ENCODE assay signal across 10 mouse cellular contexts in genomic region chr8:114715318-114716070, GRCm38 (mm10).
DNase-seq lines count a peak whose midpoint lies in the region; ATAC-seq and TF ChIP-seq lines count a peak whose summit lies in the region.
"Had no signal": no experiment of that assay in that cellular context is flagged by ENCODE, and none has a peak within 500 bp of the region (broad histone marks: within the 10 kb centered on the region; RNA-seq: fewer than 3 reads in every experiment).

No protein-coding gene starts in this region.

- peak; percentile 48 for DNase-seq in embryo, embryonic 10 days (ENCODE audit: low spot score)
- DNase-seq in embryo, embryonic 9.5 days (ENCODE audit: extremely low spot score): no peak
- no peak for DNase-seq in liver, postnatal 0 days
- DNase-seq in brain, adult 2 months (ENCODE audit: low read depth, low spot score): peak; percentile 27
- DNase-seq in naive thymus-derived CD4-positive, alpha-beta T cell, adult 2 months (ENCODE audit: low read depth): peak; percentile 19
- DNase-seq in spleen, postnatal 14 days (ENCODE audit: low spot score in 2 of 2): no peak
- no peak for DNase-seq in yolk sac, embryonic 10.5 days (ENCODE audit: low spot score)

- WGBS in liver, postnatal 0 days (ENCODE audit: insufficient replicate concordance): 65% methylated on average over 13 of the region's 13 CpGs
- WGBS in liver, embryonic 12.5 days (ENCODE audit: insufficient replicate concordance): 52% methylated on average over 13 of the region's 13 CpGs

- 0 out of 2 replicates have a peak, but pooled peaks cover 3% of the 10 kb centered on the region for H3K4me1 ChIP-seq in liver, postnatal 0 days (ENCODE audit: insufficient read depth)
- no peaks in the 10 kb centered on the region for H3K4me1 ChIP-seq in liver, embryonic 12.5 days

- peak; percentile 54 for TF ChIP-seq CTCF in liver, postnatal 0 days (IDR thresholded peaks at IDR 0.05; ENCODE audit: low read depth)

- 0 out of 2 replicates have a peak, but pooled peaks cover 2% of the 10 kb centered on the region for H3K36me3 ChIP-seq in liver, postnatal 0 days (replicated peaks; ENCODE audit: insufficient read depth, low read length)
- no peaks in the 10 kb centered on the region for H3K36me3 ChIP-seq in liver, embryonic 12.5 days
- H3K36me3 ChIP-seq: limb, embryonic 15.5 days had no signal

- no peak overlapping the region for H3K9ac ChIP-seq in liver, postnatal 0 days (replicated peaks)
- H3K9ac ChIP-seq in liver, embryonic 12.5 days: no peak overlapping the region
- H3K9ac ChIP-seq: limb, embryonic 15.5 days had no signal

- H3K27ac ChIP-seq in liver, postnatal 0 days (ENCODE audit: low read depth): no peak overlapping the region
- H3K27ac ChIP-seq in liver, embryonic 12.5 days: no peak overlapping the region
- H3K27ac ChIP-seq: limb, embryonic 15.5 days had no signal

- no peak for TF ChIP-seq EP300 in liver, postnatal 0 days (IDR thresholded peaks at IDR 0.05; ENCODE audit: low read depth)

- H3K9me3 ChIP-seq in liver, postnatal 0 days (ENCODE audit: low read length): no peaks in the 10 kb centered on the region
- no peaks in the 10 kb centered on the region for H3K9me3 ChIP-seq in liver, embryonic 12.5 days (replicated peaks)
- H3K9me3 ChIP-seq: limb, embryonic 15.5 days had no signal

- no peak overlapping the region for H3K4me3 ChIP-seq in liver, postnatal 0 days (ENCODE audit: low read depth, low read length)
- no peak overlapping the region for H3K4me3 ChIP-seq in liver, embryonic 12.5 days
- H3K4me3 ChIP-seq: limb, embryonic 15.5 days had no signal

- no peak overlapping the region for H3K4me2 ChIP-seq in liver, postnatal 0 days (ENCODE audit: low read depth, low read length)
- H3K4me2 ChIP-seq in liver, embryonic 12.5 days: no peak overlapping the region
- H3K4me2 ChIP-seq: limb, embryonic 15.5 days had no signal

- no peaks in the 10 kb centered on the region for H3K27me3 ChIP-seq in liver, postnatal 0 days (ENCODE audit: insufficient read depth, low read length)
- H3K27me3 ChIP-seq in liver, embryonic 12.5 days (replicated peaks): no peaks in the 10 kb centered on the region
- H3K27me3 ChIP-seq: limb, embryonic 15.5 days had no signal

- no peak for ATAC-seq in liver, postnatal 0 days
- no peak for ATAC-seq in liver, embryonic 12.5 days
- ATAC-seq: forebrain, embryonic 14.5 days had no signal

Comparison
In these comparisons a context has a peak if more than half of its experiments do, and no peak if none do; other contexts are left out.
1. DNase-seq: peak in embryo, embryonic 10 days (single experiment), brain, adult 2 months (single experiment) and naive thymus-derived CD4-positive, alpha-beta T cell, adult 2 months (single experiment); none in embryo, embryonic 9.5 days (single experiment), liver, postnatal 0 days (single experiment), spleen, postnatal 14 days (0 of 2) and yolk sac, embryonic 10.5 days (single experiment).